8 mouse cellular contexts compared by ENCODE assay signal in genomic region chr4:32981617-32982016, GRCm38 (mm10). TPM values are rescaled to one million over a fixed set of nuclear protein-coding genes. Genes with fewer than 3 reads are reported as not detected.
DNase-seq lines count a peak whose midpoint lies in the region; ATAC-seq and TF ChIP-seq lines count a peak whose summit lies in the region.

No protein-coding gene starts in this region.

- DNase-seq in heart, adult 18-20 months: peak; percentile 36 to 38
- no peak for DNase-seq in heart, postnatal 25 days (ENCODE audit: low spot score)
- DNase-seq in heart, embryonic 10.5 days (ENCODE audit: low spot score): no peak
- no peak for DNase-seq in testis, postnatal 14 days (ENCODE audit: low spot score)
- no peak for DNase-seq in right cerebral cortex, postnatal 4 days
- DNase-seq in cerebellum, adult 9-10 months: no peak

- peak overlapping the region; percentile 99 for H3K4me2 ChIP-seq in intestine, postnatal 0 days (replicated peaks; ENCODE audit: low read depth)
- peak overlapping the region; percentile 71 for H3K4me2 ChIP-seq in midbrain, embryonic 15.5 days

- no peaks in the 10 kb centered on the region for H3K36me3 ChIP-seq in heart, embryonic 10.5 days
- no peaks in the 10 kb centered on the region for H3K36me3 ChIP-seq in intestine, postnatal 0 days (ENCODE audit: control insufficient read depth, insufficient read depth)
- H3K36me3 ChIP-seq in midbrain, embryonic 15.5 days (replicated peaks): no peaks in the 10 kb centered on the region

- peaks cover 42% of the 10 kb centered on the region for H3K4me1 ChIP-seq in heart, embryonic 10.5 days
- H3K4me1 ChIP-seq in intestine, postnatal 0 days (replicated peaks; ENCODE audit: control insufficient read depth, insufficient read depth, low read length): no peaks in the 10 kb centered on the region
- H3K4me1 ChIP-seq in midbrain, embryonic 15.5 days: peaks cover 24% of the 10 kb centered on the region

- H3K27me3 ChIP-seq in heart, embryonic 10.5 days (ENCODE audit: insufficient read depth, poor library complexity, severe bottlenecking): no peaks in the 10 kb centered on the region
- H3K27me3 ChIP-seq in intestine, postnatal 0 days (replicated peaks; ENCODE audit: control insufficient read depth, insufficient read depth, low read length): no peaks in the 10 kb centered on the region
- H3K27me3 ChIP-seq in midbrain, embryonic 15.5 days (replicated peaks): no peaks in the 10 kb centered on the region

- TF ChIP-seq CTCF in intestine, postnatal 0 days (IDR thresholded peaks at IDR 0.05; ENCODE audit: low read depth): no peak

- H3K4me3 ChIP-seq in heart, embryonic 10.5 days: peak overlapping the region; percentile 97
- H3K4me3 ChIP-seq in intestine, postnatal 0 days (ENCODE audit: low read depth, low read length): no peak overlapping the region
- no peak overlapping the region for H3K4me3 ChIP-seq in midbrain, embryonic 15.5 days

- no peak for ATAC-seq in intestine, postnatal 0 days
- ATAC-seq in midbrain, embryonic 15.5 days (replicated peaks): no peak

- 4% methylated on average over 5 of the region's 5 CpGs for WGBS in heart, embryonic 10.5 days
- 3% methylated on average over 5 of the region's 5 CpGs for WGBS in intestine, postnatal 0 days
- WGBS in midbrain, embryonic 15.5 days: 34% methylated on average over 5 of the region's 5 CpGs

- H3K9ac ChIP-seq in intestine, postnatal 0 days (ENCODE audit: low read depth, low read length): no peak overlapping the region
- H3K9ac ChIP-seq in midbrain, embryonic 15.5 days: no peak overlapping the region

- intact Hi-C loops in heart, postnatal 25 days (cut with DNase I): no loop called here

- peak overlapping the region; percentile 99 for H3K27ac ChIP-seq in heart, embryonic 10.5 days
- H3K27ac ChIP-seq in intestine, postnatal 0 days (ENCODE audit: low read depth, low read length): peak overlapping the region; percentile 50
- H3K27ac ChIP-seq in midbrain, embryonic 15.5 days: no peak overlapping the region

- no peaks in the 10 kb centered on the region for H3K9me3 ChIP-seq in heart, embryonic 10.5 days
- H3K9me3 ChIP-seq in intestine, postnatal 0 days (ENCODE audit: control insufficient read depth): no peaks in the 10 kb centered on the region
- H3K9me3 ChIP-seq in midbrain, embryonic 15.5 days: no peaks in the 10 kb centered on the region

RNA-seq across cellular contexts. Expression of gene Rragd, which starts 1.2 kb away (rescaled TPM):
- total RNA-seq in heart, adult 18-20 months (2021): 100 to 1,000 TPM in 1 of 2 experiments, 10 to 100 TPM in 1; 95.4 to 110 TPM
- 10 to 100 TPM; 75.9 to 79.1 TPM for total RNA-seq in heart, postnatal 25 days (2021)
- 39.2 and 56.0 TPM in 2 replicates for polyA plus RNA-seq in heart, embryonic 10.5 days (2016; fragmentation: Nextera tagmentation; extraction: Ambion mirVana)
- polyA plus RNA-seq in intestine, postnatal 0 days (2015; fragmentation: Nextera tagmentation; extraction: Ambion mirVana): 51.9 and 56.4 TPM in 2 replicates
- 31.3 and 32.2 TPM in 2 replicates for polyA plus RNA-seq in midbrain, embryonic 15.5 days (2015; fragmentation: Nextera tagmentation; extraction: Ambion mirVana)

RNA-seq across cellular contexts. Expression of gene Ankrd6, which starts 31.0 kb away (rescaled TPM):
- 1 to 10 TPM; 4.8 to 5.9 TPM for total RNA-seq in heart, adult 18-20 months (2021)
- 1 to 10 TPM; 2.7 to 3.7 TPM for total RNA-seq in heart, postnatal 25 days (2021)
- 8.3 and 8.4 TPM in 2 replicates for polyA plus RNA-seq in heart, embryonic 10.5 days (2016; fragmentation: Nextera tagmentation; extraction: Ambion mirVana)
- polyA plus RNA-seq in intestine, postnatal 0 days (2015; fragmentation: Nextera tagmentation; extraction: Ambion mirVana): 1.3 and 1.6 TPM in 2 replicates
- 32.2 and 32.4 TPM in 2 replicates for polyA plus RNA-seq in midbrain, embryonic 15.5 days (2015; fragmentation: Nextera tagmentation; extraction: Ambion mirVana)

RNA-seq across cellular contexts. Expression of gene Ube2j1, which starts 49.6 kb away (rescaled TPM):
- total RNA-seq in heart, adult 18-20 months (2021): 10 to 100 TPM; 38.7 to 43.1 TPM
- total RNA-seq in heart, postnatal 25 days (2021): 10 to 100 TPM; 42.3 to 43.4 TPM
- 39.0 and 42.7 TPM in 2 replicates for polyA plus RNA-seq in heart, embryonic 10.5 days (2016; fragmentation: Nextera tagmentation; extraction: Ambion mirVana)
- 33.3 and 36.8 TPM in 2 replicates for polyA plus RNA-seq in intestine, postnatal 0 days (2015; fragmentation: Nextera tagmentation; extraction: Ambion mirVana)
- polyA plus RNA-seq in midbrain, embryonic 15.5 days (2015; fragmentation: Nextera tagmentation; extraction: Ambion mirVana): 58.1 and 60.6 TPM in 2 replicates

Comparison
In these comparisons a context has a peak if more than half of its experiments do, and no peak if none do; other contexts are left out.
1. DNase-seq: peak in heart, adult 18-20 months (2 of 2); none in heart, postnatal 25 days (single experiment), heart, embryonic 10.5 days (single experiment), testis, postnatal 14 days (single experiment), right cerebral cortex, postnatal 4 days (single experiment) and cerebellum, adult 9-10 months (single experiment).